Mouse (Mus musculus) Muller cell, postnatal 12 days (primary cell): ENCODE results near the gene Foxc2.
A peak's percentile ranks its signal among the peaks of the same experiment; 100 is the strongest.
"Not testable (repeated sequence)": the region's sequence is repeated elsewhere in the genome, so short reads cannot be mapped to it uniquely, and the experiment has no call there.

ENCODE experiments used
- DNase-seq: peaks from one replicate; pipeline ENCODE4 v3.0.0-alpha.2; 2015; ENCODE audit errors: inconsistent ontology term

Foxc2 gene

GRCm38 (mm10) chr8:121119635-121120455 lies 3.9 kb downstream of the Foxc2 start:
- DNase-seq = no peak

- DNase-seq = no peak
Measured at GRCm38 (mm10) chr8:121120456-121121419, 4.8 kb downstream of the Foxc2 start.

- DNase-seq = no peak
Measured at GRCm38 (mm10) chr8:121121704-121122103, 5.7 kb downstream of the Foxc2 start.

- no peak for DNase-seq
Measured at GRCm38 (mm10) chr8:121122368-121122767, 6.4 kb downstream of the Foxc2 start.

- DNase-seq = no peak
Measured at GRCm38 (mm10) chr8:121123113-121123512, 7.1 kb downstream of the Foxc2 start.

GRCm38 (mm10) chr8:121124547-121125239 lies 8.7 kb downstream of the Foxc2 start:
- peak; percentile 51 for DNase-seq

GRCm38 (mm10) chr8:121125311-121125876 lies 9.4 kb downstream of the Foxc2 start:
- peak; percentile 88 for DNase-seq

GRCm38 (mm10) chr8:121126191-121126590 lies 10.2 kb downstream of the Foxc2 start:
- DNase-seq = no peak

- no peak for DNase-seq
Measured at GRCm38 (mm10) chr8:121126694-121127093, 10.7 kb downstream of the Foxc2 start.

- no peak for DNase-seq
Measured at GRCm38 (mm10) chr8:121127291-121127701, 11.3 kb downstream of the Foxc2 start.

GRCm38 (mm10) chr8:121127756-121128375 lies 11.9 kb downstream of the Foxc2 start, which contains the start of gene Foxl1:
Foxl1 (plus strand) TSS chr8:121127940.
- no peak for DNase-seq

- DNase-seq = no peak
Measured at GRCm38 (mm10) chr8:121128531-121129264, 12.7 kb downstream of the Foxc2 start.

GRCm38 (mm10) chr8:121129265-121129940 lies 13.4 kb downstream of the Foxc2 start:
- no peak for DNase-seq

- no peak for DNase-seq
Measured at GRCm38 (mm10) chr8:121130522-121130921, 14.6 kb downstream of the Foxc2 start.

GRCm38 (mm10) chr8:121132961-121133513 lies 17.1 kb downstream of the Foxc2 start:
- DNase-seq = no peak

GRCm38 (mm10) chr8:121134102-121134501 lies 18.1 kb downstream of the Foxc2 start:
- no peak for DNase-seq

GRCm38 (mm10) chr8:121134512-121134911 lies 18.5 kb downstream of the Foxc2 start:
- no peak for DNase-seq

- DNase-seq = no peak
Measured at GRCm38 (mm10) chr8:121136856-121137255, 20.9 kb downstream of the Foxc2 start.

GRCm38 (mm10) chr8:121145457-121146134 lies 29.6 kb downstream of the Foxc2 start:
- DNase-seq = not testable (repeated sequence)
